Mouse (Mus musculus) left cerebral cortex, adult 11 months (tissue): ENCODE results near the gene Zfp81.
A peak's percentile ranks its signal among the peaks of the same experiment; 100 is the strongest.
"Not testable (repeated sequence)": the region's sequence is repeated elsewhere in the genome, so short reads cannot be mapped to it uniquely, and the experiment has no call there.

Experiments
- DNase-seq: peaks from one replicate; pipeline ENCODE4 v3.0.0; 2022; ENCODE audit warnings: low spot score

The Zfp81 gene

GRCm38 (mm10) chr17:33358411-33359384 lies at the start of gene Zfp81:
Gene Zfp81 (minus strand): TSS chr17:33358878.
- DNase-seq = peak; percentile 82

DNA sequence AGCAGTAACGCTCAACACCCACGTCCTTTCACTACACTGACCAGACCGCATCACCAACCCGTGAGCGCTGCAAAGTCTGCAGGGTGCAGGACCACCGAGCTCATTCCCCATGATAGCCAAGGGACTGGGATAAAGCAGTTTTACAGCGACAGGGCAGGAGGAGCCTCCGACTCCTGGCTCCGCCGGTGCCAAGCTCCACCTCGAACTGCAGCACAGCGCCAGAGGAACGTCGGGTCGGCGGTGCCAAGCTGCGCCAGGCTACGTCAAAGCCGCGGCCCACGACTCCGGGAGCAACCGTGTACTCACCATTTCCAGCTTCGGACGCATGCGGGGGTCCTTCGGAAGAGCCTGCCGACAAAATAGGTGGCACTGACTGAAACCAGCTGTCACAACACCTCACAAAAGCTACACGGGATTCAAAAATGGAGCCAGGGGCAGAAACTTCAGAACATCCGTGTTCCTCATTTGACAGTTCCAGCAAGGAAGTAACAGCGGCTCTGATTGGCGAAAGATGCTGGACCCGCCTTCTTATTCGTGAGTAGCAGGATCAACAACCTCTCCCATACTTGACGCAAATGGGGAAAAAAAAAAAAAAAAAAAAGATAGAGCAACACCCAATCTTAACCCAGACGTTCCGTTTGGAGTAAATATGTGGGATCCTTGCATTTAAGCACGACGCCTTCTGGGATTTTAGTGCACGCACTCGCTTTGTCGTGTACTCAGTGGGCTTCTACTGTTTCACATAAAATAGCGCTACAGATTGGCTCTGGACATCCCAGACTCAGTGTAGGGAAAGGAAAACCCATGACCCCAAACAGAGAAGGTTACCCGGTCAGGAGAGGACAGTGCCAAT lies 35.7 kb upstream of the Zfp81 start, which contains the start of gene Zfp101:
Zfp101 (minus strand) TSS at position 460 of the 853 bp plus-strand sequence.
- DNase-seq = peak; percentile 85

- no peak for DNase-seq
Measured at GRCm38 (mm10) chr17:33392271-33392670, 33.6 kb upstream of the Zfp81 start.

DNA sequence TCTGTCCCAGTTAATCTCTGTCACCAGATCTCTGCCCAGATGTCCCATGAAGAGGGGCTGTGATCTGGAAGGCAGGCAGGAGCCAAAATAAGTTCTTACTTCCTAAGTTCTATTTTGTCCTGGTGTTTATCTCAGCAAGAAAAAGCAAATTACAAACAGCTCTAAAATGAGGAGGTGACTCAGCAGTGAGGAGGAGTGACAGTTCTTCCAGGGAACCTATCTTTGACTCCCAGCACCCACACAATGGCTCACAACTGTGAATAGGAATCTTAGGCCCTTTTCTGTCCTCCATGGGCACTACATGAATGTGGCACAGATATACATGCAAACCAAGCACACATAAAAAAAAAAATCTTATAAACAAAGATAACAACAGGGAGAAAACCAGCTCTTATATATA lies 27.0 kb upstream of the Zfp81 start:
- DNase-seq = peak; percentile 12

- DNase-seq = no peak
Measured at GRCm38 (mm10) chr17:33372795-33373194, 14.1 kb upstream of the Zfp81 start.

- no peak for DNase-seq
Measured at GRCm38 (mm10) chr17:33352981-33353380, 5.7 kb downstream of the Zfp81 start.

DNA sequence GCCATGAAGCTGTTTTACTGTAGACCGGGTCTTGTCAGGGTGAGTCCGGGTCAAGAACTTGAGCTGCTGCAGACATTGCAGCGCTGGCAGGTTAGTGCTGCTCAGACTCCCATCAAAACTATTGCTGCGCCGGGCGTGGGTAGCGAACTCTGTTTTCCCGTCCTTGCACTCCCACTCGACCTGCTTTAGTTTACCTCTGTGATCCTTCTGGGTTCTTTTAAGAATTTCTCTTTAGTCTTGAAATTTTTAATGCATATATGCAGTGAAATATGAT lies 68.9 kb downstream of the Zfp81 start:
- DNase-seq = not testable (repeated sequence)

- not testable (repeated sequence) for DNase-seq
Measured at GRCm38 (mm10) chr17:33289039-33289875, 69.4 kb downstream of the Zfp81 start, which contains the start of gene Zfp955b. Gene Zfp955b (plus strand): TSS chr17:33289544.
